Mouse (Mus musculus): ENCODE measurements around the gene Xrcc3. TPM values are rescaled to one million over a fixed set of nuclear protein-coding genes. Genes with fewer than 3 reads are reported as not detected.

Xrcc3 gene
- polyA plus RNA-seq, 1 experiment from 2014 or later, result 10.0 TPM

GRCm38 (mm10) chr12:111794526-111795179 is 19.0 kb downstream of the Xrcc3 start:
- H3K9ac ChIP-seq, result no peak overlapping the region
- H3K4me2 ChIP-seq, result no peak overlapping the region
- no peaks in the 10 kb centered on the region for H3K27me3 ChIP-seq
- 97% methylated on average over 18 of the region's 18 CpGs for WGBS
- H3K36me3 ChIP-seq (replicated peaks), result peaks cover 96% of the 10 kb centered on the region
- no peak for ATAC-seq (ENCODE audit: low FRiP score)
- H3K4me3 ChIP-seq (replicated peaks), result no peak overlapping the region
- no peak overlapping the region for H3K27ac ChIP-seq
- peaks cover 4% of the 10 kb centered on the region; the same call in 1 of the 2 replicates for H3K4me1 ChIP-seq
- no peaks in the 10 kb centered on the region for H3K9me3 ChIP-seq

GRCm38 (mm10) chr12:111794102-111794501 is 19.6 kb downstream of the Xrcc3 start:
- Histone ChIP-seq H3K36me3 (replicated peaks) (peaks cover 98% of the 10 kb centered on the region), H3K9ac (no peak overlapping the region), H3K4me3 (replicated peaks) (no peak overlapping the region), H3K27ac (no peak overlapping the region), H3K4me1 (peaks cover 4% of the 10 kb centered on the region; the same call in 1 of the 2 replicates), H3K9me3 (no peaks in the 10 kb centered on the region), H3K4me2 (no peak overlapping the region), H3K27me3 (no peaks in the 10 kb centered on the region)
- ATAC-seq (ENCODE audit: low FRiP score), result 0 out of 2 replicates have a peak, but pooled peaks have one; percentile 30
- WGBS, result 88% methylated on average over 22 of the region's 22 CpGs

- WGBS, result 86% methylated on average over 13 of the region's 13 CpGs
- Histone ChIP-seq H3K9ac (no peak overlapping the region), H3K4me2 (no peak overlapping the region), H3K4me1 (peaks cover 4% of the 10 kb centered on the region; the same call in 1 of the 2 replicates), H3K36me3 (replicated peaks) (peaks cover 99% of the 10 kb centered on the region), H3K9me3 (no peaks in the 10 kb centered on the region), H3K27me3 (no peaks in the 10 kb centered on the region), H3K27ac (peak overlapping the region; percentile 69), H3K4me3 (replicated peaks) (no peak overlapping the region)
- ATAC-seq (ENCODE audit: low FRiP score), result no peak
These were observed 22.1 kb downstream of the Xrcc3 start for GRCm38 (mm10) chr12:111791474-111792104.

GRCm38 (mm10) chr12:111790631-111791030 is 23.0 kb downstream of the Xrcc3 start:
- 93% methylated on average over 7 of the region's 7 CpGs for WGBS
- Histone ChIP-seq H3K27me3 (no peaks in the 10 kb centered on the region), H3K4me3 (replicated peaks) (no peak overlapping the region), H3K27ac (no peak overlapping the region), H3K4me1 (peaks cover 4% of the 10 kb centered on the region; the same call in 1 of the 2 replicates), H3K9ac (no peak overlapping the region), H3K36me3 (replicated peaks) (peaks cover 99% of the 10 kb centered on the region), H3K9me3 (no peaks in the 10 kb centered on the region), H3K4me2 (no peak overlapping the region)
- ATAC-seq (ENCODE audit: low FRiP score), result no peak

GRCm38 (mm10) chr12:111790090-111790489 is 23.6 kb downstream of the Xrcc3 start:
- ATAC-seq (ENCODE audit: low FRiP score), result no peak
- no peak overlapping the region for H3K27ac ChIP-seq
- H3K27me3 ChIP-seq, result no peaks in the 10 kb centered on the region
- H3K36me3 ChIP-seq (replicated peaks), result peaks cover 99% of the 10 kb centered on the region
- no peaks in the 10 kb centered on the region for H3K9me3 ChIP-seq
- 96% methylated on average over 5 of the region's 5 CpGs for WGBS
- no peak overlapping the region for H3K4me2 ChIP-seq
- peaks cover 4% of the 10 kb centered on the region; the same call in 1 of the 2 replicates for H3K4me1 ChIP-seq
- H3K4me3 ChIP-seq (replicated peaks), result no peak overlapping the region
- H3K9ac ChIP-seq, result no peak overlapping the region

- Histone ChIP-seq H3K4me2 (no peak overlapping the region), H3K4me3 (replicated peaks) (no peak overlapping the region), H3K4me1 (peaks cover 4% of the 10 kb centered on the region; the same call in 1 of the 2 replicates), H3K9me3 (no peaks in the 10 kb centered on the region), H3K27ac (no peak overlapping the region), H3K27me3 (no peaks in the 10 kb centered on the region), H3K9ac (no peak overlapping the region), H3K36me3 (replicated peaks) (peaks cover 96% of the 10 kb centered on the region)
- ATAC-seq (ENCODE audit: low FRiP score), result no peak
- WGBS, result 93% methylated on average over 6 of the region's 6 CpGs
These were observed 26.7 kb downstream of the Xrcc3 start for GRCm38 (mm10) chr12:111787015-111787414.

GRCm38 (mm10) chr12:111785174-111785573 is 28.5 kb downstream of the Xrcc3 start:
- WGBS, result 79% methylated on average over 15 of the region's 15 CpGs
- ATAC-seq (ENCODE audit: low FRiP score), result no peak
- H3K27me3 ChIP-seq, result no peaks in the 10 kb centered on the region
- H3K9ac ChIP-seq, result no peak overlapping the region
- no peaks in the 10 kb centered on the region for H3K4me1 ChIP-seq
- H3K27ac ChIP-seq, result no peak overlapping the region
- H3K9me3 ChIP-seq, result no peaks in the 10 kb centered on the region
- H3K4me3 ChIP-seq (replicated peaks), result no peak overlapping the region
- peaks cover 96% of the 10 kb centered on the region for H3K36me3 ChIP-seq (replicated peaks)
- H3K4me2 ChIP-seq, result no peak overlapping the region

- ATAC-seq (ENCODE audit: low FRiP score), result no peak
- 100% methylated on average over 1 of the region's 1 CpGs for WGBS
- no peak overlapping the region for H3K4me3 ChIP-seq (replicated peaks)
- peaks cover 95% of the 10 kb centered on the region for H3K36me3 ChIP-seq (replicated peaks)
- no peak overlapping the region for H3K27ac ChIP-seq
- no peaks in the 10 kb centered on the region for H3K9me3 ChIP-seq
- H3K4me1 ChIP-seq, result no peaks in the 10 kb centered on the region
- no peaks in the 10 kb centered on the region for H3K27me3 ChIP-seq
- no peak overlapping the region for H3K4me2 ChIP-seq
- H3K9ac ChIP-seq, result no peak overlapping the region
These were observed 34.1 kb downstream of the Xrcc3 start for GRCm38 (mm10) chr12:111779544-111779943.

- no peaks in the 10 kb centered on the region for H3K4me1 ChIP-seq
- H3K27me3 ChIP-seq, result no peaks in the 10 kb centered on the region
- no peak for ATAC-seq (ENCODE audit: low FRiP score)
- no peak overlapping the region for H3K4me2 ChIP-seq
- H3K27ac ChIP-seq, result no peak overlapping the region
- H3K36me3 ChIP-seq (replicated peaks), result peaks cover 97% of the 10 kb centered on the region
- WGBS, result 96% methylated on average over 13 of the region's 13 CpGs
- H3K4me3 ChIP-seq (replicated peaks), result no peak overlapping the region
- no peaks in the 10 kb centered on the region for H3K9me3 ChIP-seq
- H3K9ac ChIP-seq, result no peak overlapping the region
These were observed 35.8 kb downstream of the Xrcc3 start for GRCm38 (mm10) chr12:111777919-111778318.

GRCm38 (mm10) chr12:111774845-111775244 is 38.8 kb downstream of the Xrcc3 start:
- Histone ChIP-seq H3K4me3 (replicated peaks) (no peak overlapping the region), H3K9me3 (no peaks in the 10 kb centered on the region), H3K36me3 (replicated peaks) (peaks cover 82% of the 10 kb centered on the region), H3K27ac (no peak overlapping the region), H3K4me1 (peaks cover under 1% of the 10 kb centered on the region), H3K27me3 (no peaks in the 10 kb centered on the region), H3K4me2 (no peak overlapping the region), H3K9ac (no peak overlapping the region)
- ATAC-seq (ENCODE audit: low FRiP score), result no peak
- WGBS, result 87% methylated on average over 15 of the region's 15 CpGs

GRCm38 (mm10) chr12:111774156-111774555 is 39.5 kb downstream of the Xrcc3 start:
- no peak overlapping the region for H3K27ac ChIP-seq
- H3K9me3 ChIP-seq, result no peaks in the 10 kb centered on the region
- no peak overlapping the region for H3K4me3 ChIP-seq (replicated peaks)
- no peaks in the 10 kb centered on the region for H3K27me3 ChIP-seq
- peaks cover 8% of the 10 kb centered on the region for H3K4me1 ChIP-seq
- H3K36me3 ChIP-seq (replicated peaks), result peaks cover 75% of the 10 kb centered on the region
- H3K4me2 ChIP-seq, result no peak overlapping the region
- no peak for ATAC-seq (ENCODE audit: low FRiP score)
- 92% methylated on average over 16 of the region's 16 CpGs for WGBS
- no peak overlapping the region for H3K9ac ChIP-seq

GRCm38 (mm10) chr12:111770651-111771050 is 43.0 kb downstream of the Xrcc3 start:
- H3K27ac ChIP-seq, result no peak overlapping the region
- 91% methylated on average over 10 of the region's 10 CpGs for WGBS

More at GRCm38 (mm10) chr12:111770651-111771050, 43.0 kb downstream of the Xrcc3 start:
- no peak overlapping the region for H3K9ac ChIP-seq
- H3K4me1 ChIP-seq, result peaks cover 30% of the 10 kb centered on the region
- ATAC-seq (ENCODE audit: low FRiP score), result no peak
- H3K27me3 ChIP-seq, result no peaks in the 10 kb centered on the region
- no peak overlapping the region for H3K4me3 ChIP-seq (replicated peaks)
- no peaks in the 10 kb centered on the region for H3K9me3 ChIP-seq
- H3K36me3 ChIP-seq (replicated peaks), result peaks cover 41% of the 10 kb centered on the region
- H3K4me2 ChIP-seq, result no peak overlapping the region
